Mouse (Mus musculus): ENCODE results near the gene Hnrnpf. TPM values are rescaled to one million over a fixed set of nuclear protein-coding genes. Genes with fewer than 3 reads are reported as not detected.

The Hnrnpf gene
- total and polyA plus RNA-seq, 3 experiments, result 598 to 1,196 (median 790) TPM

GRCm38 (mm10) chr6:117862899-117863620 is 37.1 kb upstream of the Hnrnpf start:
- in situ Hi-C loops (cut with MboI; ENCODE audit: low pct_ligation_motif_present, low pct_unique_long_range_greater_than_20kb, low sequenced_read_pairs), result loop anchor here (10.0 kb wide), 1 partner anchor 52 kb away; no protein-coding TSS in a partner anchor
- peak; percentile 81 for DNase-seq (ENCODE audit: extremely low read depth)
- H3K27ac ChIP-seq (ENCODE audit: insufficient read depth, low read depth), result peak overlapping the region; percentile 1; the same call in 1 of the 2 replicates
- 0 out of 2 replicates have a peak, but pooled peaks cover 7% of the 10 kb centered on the region for H3K79me2 ChIP-seq (replicated peaks; ENCODE audit: control insufficient read depth, extremely low read depth, insufficient read depth, poor library complexity, severe bottlenecking)
- dilution Hi-C loops (cut with MboI; ENCODE audit: extremely low pct_ligation_motif_present, extremely low pct_unique_long_range_greater_than_20kb, low sequenced_read_pairs), result no loop called here
- peak overlapping the region; percentile 55 for H3K9ac ChIP-seq (ENCODE audit: insufficient read depth, low read depth)
- peak overlapping the region; percentile 96 for H3K4me2 ChIP-seq (ENCODE audit: insufficient read depth, low read depth, poor library complexity, severe bottlenecking)
- peaks cover 0 to 10% of the 10 kb centered on the region in 2 experiments; a peak in 2 of 4 replicates for H3K4me1 ChIP-seq (ENCODE audit: control insufficient read depth in 1 of 2, insufficient read depth in 2 of 2)
- H3K9me3 ChIP-seq (replicated peaks; ENCODE audit: low read length), result no peaks in the 10 kb centered on the region
- TF ChIP-seq USF2 (conservative IDR thresholded peaks at IDR 0.05; ENCODE audit: low read depth, low read length), result no peak
- no peak for TF ChIP-seq ZNF384 (IDR thresholded peaks at IDR 0.05; ENCODE audit: low read depth, low read length)
- TF ChIP-seq POLR2A (IDR thresholded peaks at IDR 0.05; ENCODE audit: low read depth, low read length), result peak; percentile 69
- no peak for TF ChIP-seq ZKSCAN1 (IDR thresholded peaks at IDR 0.05; ENCODE audit: borderline replicate concordance, low read depth, low read length)
- no peak for TF ChIP-seq MAFK (IDR thresholded peaks at IDR 0.05; ENCODE audit: insufficient replicate concordance, low read length)
- TF ChIP-seq IRF4 (IDR thresholded peaks at IDR 0.05; ENCODE audit: low read depth, low read length), result peak; percentile 50; the same call in 1 of the 2 replicates
- no peak for TF ChIP-seq JUN (IDR thresholded peaks at IDR 0.05; ENCODE audit: insufficient read depth, low read depth, low read length)
- TF ChIP-seq ZMIZ1 (IDR thresholded peaks at IDR 0.05; ENCODE audit: low read depth, low read length), result no peak
- TF ChIP-seq GABPA (IDR thresholded peaks at IDR 0.05; ENCODE audit: insufficient replicate concordance, low read depth, low read length), result peak; percentile 63; the same call in 1 of the 2 replicates
- TF ChIP-seq MEF2A (IDR thresholded peaks at IDR 0.05; ENCODE audit: borderline replicate concordance, low read depth, low read length), result no peak
- peak; percentile 69 for TF ChIP-seq MYC (IDR thresholded peaks at IDR 0.05; ENCODE audit: low read depth, low read length)
- peak; percentile 78 for TF ChIP-seq MAX (IDR thresholded peaks at IDR 0.05; ENCODE audit: low read length)
- TF ChIP-seq USF1 (IDR thresholded peaks at IDR 0.05; ENCODE audit: low read depth, low read length), result no peak
- 0 out of 2 replicates have a peak, but pooled peaks have one; percentile 18 for TF ChIP-seq CHD2 (IDR thresholded peaks at IDR 0.05; ENCODE audit: low read length)
- TF ChIP-seq CHD1 (IDR thresholded peaks at IDR 0.05; ENCODE audit: low read depth, low read length), result no peak
- TF ChIP-seq MXI1 (IDR thresholded peaks at IDR 0.05; ENCODE audit: low read depth, low read length), result peak; percentile 85
- TF ChIP-seq TBP (conservative IDR thresholded peaks at IDR 0.05; ENCODE audit: low read depth, low read length), result peak; percentile 78
- no peak for TF ChIP-seq SMC3 (IDR thresholded peaks at IDR 0.05; ENCODE audit: low read depth, low read length)
- no peak for TF ChIP-seq RCOR1 (conservative IDR thresholded peaks at IDR 0.05; ENCODE audit: low read depth, low read length)
- TF ChIP-seq RAD21 (IDR thresholded peaks at IDR 0.05; ENCODE audit: low read depth, low read length), result no peak
- TF ChIP-seq ETS1 (conservative IDR thresholded peaks at IDR 0.05; ENCODE audit: low read depth, low read length), result no peak
- TF ChIP-seq CTCF (conservative IDR thresholded peaks at IDR 0.05 in 1 of 2, IDR thresholded peaks at IDR 0.05 in 1 of 2; ENCODE audit: low read depth in 2 of 2, low read length in 2 of 2), result no peak
- TF ChIP-seq POLR2AphosphoS2 (IDR thresholded peaks at IDR 0.05; ENCODE audit: low read depth, low read length), result no peak
- TF ChIP-seq SIN3A (IDR thresholded peaks at IDR 0.05; ENCODE audit: low read length), result peak; percentile 54
- TF ChIP-seq NRF1 (IDR thresholded peaks at IDR 0.05; ENCODE audit: low read depth, low read length), result peak; percentile 43; the same call in 1 of the 2 replicates
- TF ChIP-seq ELF1 (IDR thresholded peaks at IDR 0.05; ENCODE audit: low read depth, low read length), result peak; percentile 80
- TF ChIP-seq ZC3H11A (IDR thresholded peaks at IDR 0.05; ENCODE audit: low read depth, low read length), result no peak
- TF ChIP-seq JUND (conservative IDR thresholded peaks at IDR 0.05; ENCODE audit: low read depth, low read length), result no peak
- no peak for TF ChIP-seq E2F4 (IDR thresholded peaks at IDR 0.05; ENCODE audit: insufficient replicate concordance, low read depth, low read length)
- TF ChIP-seq BHLHE40 (IDR thresholded peaks at IDR 0.05; ENCODE audit: low read depth, low read length), result 0 out of 2 replicates have a peak, but pooled peaks have one; percentile 11
- TF ChIP-seq UBTF (IDR thresholded peaks at IDR 0.05; ENCODE audit: low read depth, low read length), result no peak
- no peak for TF ChIP-seq EP300 (IDR thresholded peaks at IDR 0.05; ENCODE audit: low read length)
- TF ChIP-seq KAT2A (IDR thresholded peaks at IDR 0.05; ENCODE audit: insufficient replicate concordance, low read length), result peak; percentile 94
- peak; percentile 86 for TF ChIP-seq MAZ (IDR thresholded peaks at IDR 0.05; ENCODE audit: low read depth, low read length)
- no peak for TF ChIP-seq PAX5 (IDR thresholded peaks at IDR 0.05; ENCODE audit: low read length)
- peak; percentile 99 for TF ChIP-seq HCFC1 (IDR thresholded peaks at IDR 0.05; ENCODE audit: low read depth, low read length)
- TF ChIP-seq TCF12 (IDR thresholded peaks at IDR 0.05; ENCODE audit: low read depth, low read length), result peak; percentile 82
- peak; percentile 70 for TF ChIP-seq NELFE (IDR thresholded peaks at IDR 0.05; ENCODE audit: low read depth, low read length)
- H3K4me3 ChIP-seq (replicated peaks in 1 of 3; ENCODE audit: low read depth in 2 of 3, low read length in 2 of 3, poor library complexity in 1 of 3), result peak overlapping the region; percentile 84 to 97 (median 95)
- H3K36me3 ChIP-seq (replicated peaks in 1 of 2; ENCODE audit: control insufficient read depth in 1 of 2, insufficient read depth in 1 of 2, low read length in 1 of 2), result peaks cover 0 to 24% of the 10 kb centered on the region in 2 experiments
- H3K27me3 ChIP-seq (replicated peaks), result no peaks in the 10 kb centered on the region

Data from CH12.LX (cell line).